Mouse (Mus musculus) embryo, embryonic 11 days (tissue): ENCODE measurements around the gene Grwd1.
"Not testable (repeated sequence)": the region's sequence is repeated elsewhere in the genome, so short reads cannot be mapped to it uniquely, and the experiment has no call there.

Source experiments
- DNase-seq: peaks from one replicate; pipeline ENCODE4 v3.0.0-alpha.2; 2015

Gene Grwd1

DNA sequence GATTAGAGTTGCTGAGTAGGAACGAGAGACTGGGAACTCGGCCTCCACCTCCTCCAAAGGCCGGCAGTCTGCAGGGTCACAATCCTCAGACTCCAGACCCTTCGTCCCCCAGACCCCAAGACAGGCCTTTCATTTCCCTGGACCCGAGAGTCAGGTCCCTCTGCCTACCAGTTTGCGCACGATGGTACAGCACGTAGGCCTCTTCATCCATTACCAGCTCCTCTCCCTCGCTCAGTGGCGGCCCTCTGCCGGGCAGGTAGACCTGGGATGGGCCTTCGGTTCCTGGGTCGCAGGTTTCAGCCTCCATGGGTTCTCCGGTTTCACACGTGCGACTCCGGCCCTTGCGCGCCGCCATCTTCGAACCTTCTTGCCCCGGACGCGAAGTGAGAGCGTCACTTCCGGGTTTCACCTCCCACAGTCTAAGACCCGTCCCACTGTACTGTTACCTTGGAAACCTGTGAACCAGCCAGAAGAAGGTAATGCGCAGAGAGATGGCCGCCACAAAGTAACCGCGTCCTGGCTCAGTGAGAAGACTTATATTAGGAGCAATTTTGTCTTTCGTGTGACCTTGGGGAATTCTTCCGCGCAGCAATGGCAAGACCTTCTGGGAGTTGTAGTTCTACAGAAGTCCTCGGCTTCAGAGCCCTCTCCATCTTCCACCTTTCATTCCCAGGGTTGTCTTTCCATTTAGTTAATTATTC is at the start of gene Grwd1:
TSS of gene Grwd1 (minus strand) at position 518 of the 701 bp plus-strand sequence.
- peak; percentile 95 for DNase-seq

DNA sequence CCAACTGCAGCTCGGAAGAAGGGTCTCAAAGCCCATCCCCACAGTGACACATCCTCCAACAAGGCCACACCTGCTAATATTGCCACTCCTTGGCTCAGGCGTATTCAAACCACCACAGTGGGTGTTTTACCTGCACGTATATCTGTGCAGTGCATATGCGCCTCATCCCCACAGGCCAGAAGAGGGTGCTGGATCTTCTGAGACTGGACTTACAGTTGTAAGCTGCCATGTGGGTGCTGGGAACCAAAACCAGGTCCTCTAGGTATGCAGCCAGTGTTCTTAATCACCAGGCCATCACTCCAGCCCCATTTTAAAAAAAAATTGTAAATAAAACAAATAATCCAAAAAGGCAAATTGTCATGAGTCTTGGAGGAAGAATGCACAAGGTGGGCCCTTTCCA is 49.8 kb upstream of the Grwd1 start:
- DNase-seq: no peak

DNA sequence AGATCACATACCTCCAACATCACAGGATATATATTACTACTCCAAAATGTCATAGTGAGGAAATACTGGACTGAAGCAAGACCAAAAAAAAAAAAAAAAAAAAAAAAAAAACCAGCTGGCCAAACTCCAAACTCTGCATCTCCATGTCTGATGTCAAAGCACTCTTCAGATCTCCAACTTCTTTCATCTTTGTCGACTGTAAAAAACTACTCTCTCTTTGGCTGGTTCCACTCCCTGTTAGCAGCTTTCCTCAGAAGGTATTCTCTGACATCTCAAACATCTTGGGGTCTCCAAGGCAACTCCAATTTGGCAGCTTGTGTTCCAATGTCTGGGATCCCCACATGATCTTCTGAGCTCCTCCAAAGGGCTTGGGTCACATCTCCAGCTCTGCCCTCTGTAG is 47.5 kb upstream of the Grwd1 start, which contains the start of gene Grin2d:
TSS of gene Grin2d (minus strand) at position 101 of the 400 bp plus-strand sequence.
- DNase-seq: not testable (repeated sequence)

DNA sequence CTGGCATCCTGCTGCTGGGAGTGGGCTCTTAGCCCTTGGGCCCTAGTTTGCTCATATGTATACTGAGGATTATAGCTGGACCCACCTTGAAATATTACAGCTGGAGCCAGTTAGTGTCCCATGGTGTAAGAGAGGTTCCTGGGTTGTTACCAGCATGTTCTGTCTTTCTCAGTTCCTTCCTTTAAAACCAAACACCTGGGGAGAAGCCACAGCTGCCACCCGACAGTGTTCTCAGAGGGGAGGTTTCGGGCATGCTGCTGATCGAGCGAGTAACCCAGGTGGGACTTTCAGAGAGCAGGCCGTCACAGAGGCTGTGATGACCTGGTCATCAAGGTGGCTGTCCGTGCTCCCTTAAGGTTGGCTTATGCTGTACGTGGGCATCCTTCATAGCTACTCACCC is 46.2 kb upstream of the Grwd1 start:
- DNase-seq: no peak

DNA sequence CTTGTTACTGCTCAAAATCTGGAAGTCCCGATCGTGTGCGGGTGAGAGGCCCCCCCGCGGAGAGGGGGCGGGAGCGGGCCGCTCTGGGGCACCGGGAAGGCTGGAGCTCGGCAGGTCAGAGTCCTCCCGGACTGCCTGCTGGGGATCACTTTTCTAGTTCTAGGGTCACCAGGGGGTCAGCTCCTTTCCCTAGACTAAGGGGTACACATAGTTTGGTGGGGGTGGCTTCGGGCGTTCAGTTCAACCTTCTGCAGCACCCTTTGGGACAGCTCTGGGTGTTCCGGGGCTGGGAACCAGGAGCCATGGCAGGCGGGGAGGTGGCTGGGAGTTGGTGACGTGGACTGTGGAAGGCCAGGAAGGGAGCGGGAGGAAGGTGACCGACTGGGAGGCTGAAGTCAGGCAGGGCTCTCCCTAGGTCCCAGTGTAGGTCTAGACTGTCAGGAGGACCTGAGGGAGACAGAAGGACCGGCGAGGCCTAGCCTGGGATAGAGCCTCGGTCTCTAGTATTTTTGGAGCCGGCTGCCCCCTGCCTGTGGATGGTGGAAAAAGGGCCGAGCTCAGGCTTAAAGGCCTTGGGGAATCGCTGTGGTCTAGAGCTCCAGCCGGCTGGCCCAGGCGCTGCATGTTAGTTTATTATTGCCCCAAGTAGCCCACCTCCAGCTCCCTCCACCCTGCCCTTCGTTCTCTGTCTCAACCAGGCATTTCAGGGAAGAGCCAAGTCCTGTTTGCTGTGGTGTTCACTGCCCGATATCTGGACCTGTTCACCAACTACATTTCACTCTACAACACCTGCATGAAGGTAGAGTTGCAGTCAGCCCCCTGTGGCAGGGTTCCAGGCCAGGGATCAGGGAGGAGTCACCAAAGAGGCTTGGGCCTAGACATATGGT is 42.6 kb upstream of the Grwd1 start:
- peak; percentile 71 for DNase-seq

DNA sequence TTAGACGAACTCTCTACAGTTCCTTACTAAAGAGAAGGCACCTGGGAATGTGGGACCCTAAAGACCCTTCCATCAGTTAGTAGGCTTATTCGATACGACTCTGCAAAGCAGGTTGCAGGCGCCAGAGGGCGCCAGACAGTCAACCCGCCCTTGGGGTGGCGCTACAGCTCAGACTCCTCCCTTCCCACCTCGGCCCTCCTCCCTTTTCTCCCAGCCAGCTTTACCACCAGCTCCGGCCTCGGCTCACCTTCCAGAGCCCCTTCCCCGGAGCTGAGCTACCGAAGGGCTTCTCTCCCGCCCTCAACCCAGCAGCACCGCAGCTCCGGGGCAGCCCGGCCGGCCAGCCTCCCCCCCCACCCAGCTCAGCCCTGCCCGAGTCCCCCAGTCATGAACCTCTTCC is 41.9 kb upstream of the Grwd1 start, which contains the start of gene Kdelr1:
TSS of gene Kdelr1 (plus strand) at position 149 of the 400 bp plus-strand sequence.
- peak; percentile 93 for DNase-seq

DNA sequence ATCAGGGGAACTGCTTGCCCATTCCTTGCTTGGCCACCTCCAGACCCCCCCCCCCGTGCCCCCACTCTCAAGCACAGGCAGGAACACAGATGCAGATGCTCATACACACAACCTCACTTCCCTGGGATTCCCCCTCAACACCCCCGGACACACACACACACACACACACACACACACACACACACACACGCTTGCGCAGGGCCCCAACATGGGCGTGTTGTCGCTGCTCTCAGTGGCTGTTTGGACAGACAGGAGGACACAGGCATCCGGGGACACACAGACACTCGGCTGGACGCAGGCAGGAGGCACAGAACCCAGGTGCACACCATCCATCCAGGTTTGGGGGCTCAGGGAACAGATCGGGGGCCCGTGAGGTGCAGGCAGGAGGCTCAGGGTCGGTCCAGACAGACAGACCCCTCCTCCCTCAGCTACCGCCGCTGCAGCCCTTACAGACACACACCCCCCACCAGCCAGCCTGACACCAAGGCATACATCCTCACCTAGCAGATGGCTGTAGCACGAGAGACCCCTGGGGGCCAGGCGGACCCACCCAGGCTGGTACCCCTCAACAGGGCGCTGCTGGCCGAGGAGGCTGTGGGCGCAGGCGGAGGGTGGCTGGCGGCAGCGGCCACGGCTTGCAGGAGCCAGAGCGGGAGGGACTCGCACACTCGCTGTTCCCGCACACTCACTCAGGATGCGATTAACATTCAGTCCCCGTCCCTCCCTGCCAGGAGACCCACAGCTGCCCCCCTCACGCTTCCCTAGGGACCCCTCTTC is 39.7 kb upstream of the Grwd1 start:
- DNase-seq: peak; percentile 45

DNA sequence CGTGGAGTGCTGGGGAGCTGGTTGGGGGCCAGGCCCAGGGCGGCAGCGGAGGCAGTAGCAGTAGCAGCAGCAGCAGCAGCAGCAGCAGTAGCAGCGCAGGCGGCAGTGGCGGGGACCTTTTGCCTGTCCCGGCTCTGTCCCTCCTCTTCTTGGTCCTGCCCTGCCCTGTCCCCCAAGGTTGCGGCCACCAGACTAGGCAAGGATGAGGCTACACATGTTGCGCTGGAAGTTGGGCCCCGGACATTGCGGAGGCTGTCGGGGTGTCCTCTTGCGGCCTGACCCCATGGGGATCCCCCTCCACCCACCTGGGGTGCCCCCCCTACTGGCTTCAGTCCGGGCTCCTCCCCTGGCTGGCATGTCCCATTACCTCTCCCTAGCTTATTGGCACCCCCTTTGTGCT is 39.0 kb upstream of the Grwd1 start:
- DNase-seq: no peak

DNA sequence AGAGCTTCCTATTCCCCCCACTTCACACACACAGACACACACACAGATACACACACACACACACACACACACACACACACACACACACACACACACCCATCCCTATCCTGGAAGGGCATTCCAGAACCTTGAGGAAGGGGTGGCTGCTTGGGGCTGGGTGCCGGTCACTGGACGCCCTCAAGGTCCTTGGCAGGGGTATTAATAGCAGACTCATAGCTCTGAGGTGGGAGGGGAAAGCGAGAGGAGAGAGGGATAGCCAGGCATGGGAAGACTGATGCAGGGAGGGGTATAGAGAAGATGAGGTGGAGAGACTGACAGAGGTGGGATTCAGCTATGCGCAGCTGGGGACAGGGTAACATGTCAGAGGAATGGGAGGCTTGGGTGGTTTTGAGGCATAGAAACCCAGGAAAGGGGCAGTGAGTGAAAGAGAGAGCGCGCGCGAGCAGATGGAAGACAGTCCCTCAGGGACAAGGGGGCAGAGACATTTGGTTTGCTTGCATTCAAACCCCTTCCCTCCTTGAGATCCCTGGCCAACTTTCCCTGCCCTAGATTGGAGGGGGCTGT is 38.4 kb upstream of the Grwd1 start:
- no peak for DNase-seq

DNA sequence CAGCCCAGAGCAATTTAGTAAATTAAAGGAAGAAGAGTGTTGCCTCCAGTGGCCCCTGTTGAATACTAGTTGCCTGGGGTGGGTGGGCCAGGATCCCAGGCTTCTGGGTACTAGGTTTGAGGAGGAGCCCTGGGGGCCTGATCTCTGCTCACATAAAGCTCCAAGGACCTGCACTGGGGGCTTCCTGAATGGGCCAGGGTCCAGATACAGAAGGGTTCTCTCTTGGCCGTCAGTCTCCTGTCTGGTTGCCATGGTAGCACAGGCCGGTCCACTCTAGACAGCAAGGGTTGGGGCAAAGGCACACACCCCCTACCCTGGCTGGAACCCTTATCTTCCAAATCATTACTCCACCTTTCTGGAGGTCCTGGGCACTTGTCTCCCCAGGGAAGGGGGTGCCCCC is 37.1 kb upstream of the Grwd1 start:
- DNase-seq: no peak

DNA sequence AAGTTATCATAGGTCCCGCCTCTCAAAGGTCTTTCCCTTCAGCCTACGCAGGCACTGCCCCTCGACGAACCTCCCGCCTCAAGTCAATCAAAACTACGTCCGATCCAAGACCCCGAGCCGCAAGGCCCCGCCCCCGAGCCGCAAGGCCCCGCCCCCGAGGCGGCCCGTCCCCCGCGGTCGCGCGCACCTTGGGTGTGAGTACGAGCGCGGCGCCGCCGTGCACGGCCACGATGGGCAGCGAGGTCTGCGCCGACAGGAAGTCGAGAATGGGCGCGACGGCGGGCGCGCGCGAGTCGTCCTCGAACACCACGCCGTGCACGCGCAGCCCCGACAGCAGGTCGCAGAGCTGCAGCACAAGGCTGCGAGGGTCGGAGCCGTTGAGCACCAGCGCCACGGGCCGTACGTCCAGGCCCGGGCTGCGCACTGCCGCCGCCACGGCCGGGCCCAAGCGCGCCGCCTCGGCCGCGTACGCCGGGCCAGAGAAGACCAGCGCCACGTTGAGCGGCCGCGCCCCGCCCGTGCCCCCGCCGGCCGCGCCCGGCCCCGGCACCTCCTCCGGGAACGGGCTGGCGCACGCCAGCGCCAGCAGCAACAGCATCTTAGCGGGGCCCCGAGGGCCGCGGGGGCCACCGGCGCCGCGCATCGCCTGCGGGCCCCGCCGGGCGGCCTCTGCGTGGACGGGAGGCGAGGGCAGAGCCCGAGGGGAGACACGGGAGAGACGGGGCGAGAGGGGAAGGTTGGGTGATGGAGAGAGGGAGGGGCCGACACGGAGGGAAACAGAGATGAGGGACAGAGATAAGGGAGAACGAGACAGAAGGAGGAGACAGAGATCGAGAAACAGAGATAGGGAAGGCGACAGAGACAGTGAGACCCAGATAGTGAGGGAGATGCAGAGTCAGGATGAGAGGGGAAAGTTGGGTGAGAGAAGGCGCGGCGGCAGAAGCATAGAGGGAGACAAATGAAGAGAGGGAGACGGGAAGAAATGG is 35.5 kb upstream of the Grwd1 start:
- peak; percentile 97 for DNase-seq

DNA sequence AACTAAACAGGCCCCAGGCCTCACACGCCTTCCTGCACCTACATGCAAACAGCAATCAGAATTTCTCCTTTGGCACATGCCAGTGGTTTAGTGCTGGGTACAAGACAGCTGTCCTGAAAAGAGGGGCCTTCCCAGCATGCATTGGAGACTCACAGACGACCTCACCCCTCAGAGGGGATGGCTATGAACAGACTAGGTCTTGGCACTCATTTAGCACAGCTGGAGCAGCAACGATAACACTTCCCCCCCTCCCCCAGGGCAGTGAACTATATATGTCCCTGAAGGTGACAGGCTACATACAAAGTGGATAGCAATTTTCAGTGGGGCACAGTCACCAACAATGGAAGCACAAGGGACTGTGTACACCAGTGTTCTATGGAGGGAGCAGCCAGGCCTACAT is 33.7 kb upstream of the Grwd1 start:
- DNase-seq: no peak

DNA sequence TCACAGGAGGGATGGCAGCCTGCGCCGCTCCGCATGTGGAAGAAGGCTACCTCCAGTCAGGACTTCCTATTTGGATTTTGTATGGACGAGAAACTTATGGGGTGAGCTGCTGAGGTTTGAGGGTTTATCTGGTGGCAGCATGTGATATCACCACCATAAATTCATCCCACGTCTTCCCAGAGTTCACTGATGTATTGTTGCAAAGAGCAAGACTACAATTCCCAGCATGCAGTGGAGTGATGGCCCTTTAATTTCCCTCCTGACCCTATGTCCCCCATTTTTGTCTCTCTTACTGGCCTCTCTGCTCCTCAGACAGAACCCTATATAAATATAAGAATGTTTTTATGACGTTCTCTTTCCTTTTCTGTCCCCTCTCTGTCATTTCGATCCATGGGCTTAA is 32.1 kb upstream of the Grwd1 start:
- no peak for DNase-seq

DNA sequence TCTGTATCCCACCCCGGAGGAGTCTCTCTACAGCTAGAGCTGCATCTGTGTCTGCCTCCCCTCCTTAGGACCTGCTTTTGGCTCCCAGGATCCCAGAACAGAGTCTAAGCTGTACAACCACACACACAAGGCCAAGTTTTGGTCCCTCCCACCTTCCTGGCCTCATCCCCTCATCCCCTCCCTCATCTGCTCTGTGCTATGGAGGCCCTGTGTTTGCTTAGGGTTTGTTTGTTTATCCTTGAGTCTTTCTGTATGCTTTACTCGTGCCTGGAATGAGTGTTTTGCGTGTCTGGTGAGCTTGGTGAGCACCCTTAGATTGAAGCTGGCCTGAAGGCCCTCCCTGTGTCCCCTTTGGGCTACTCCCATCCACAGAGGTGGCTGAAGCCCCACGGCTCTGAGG is 28.3 kb upstream of the Grwd1 start:
- DNase-seq: no peak

DNA sequence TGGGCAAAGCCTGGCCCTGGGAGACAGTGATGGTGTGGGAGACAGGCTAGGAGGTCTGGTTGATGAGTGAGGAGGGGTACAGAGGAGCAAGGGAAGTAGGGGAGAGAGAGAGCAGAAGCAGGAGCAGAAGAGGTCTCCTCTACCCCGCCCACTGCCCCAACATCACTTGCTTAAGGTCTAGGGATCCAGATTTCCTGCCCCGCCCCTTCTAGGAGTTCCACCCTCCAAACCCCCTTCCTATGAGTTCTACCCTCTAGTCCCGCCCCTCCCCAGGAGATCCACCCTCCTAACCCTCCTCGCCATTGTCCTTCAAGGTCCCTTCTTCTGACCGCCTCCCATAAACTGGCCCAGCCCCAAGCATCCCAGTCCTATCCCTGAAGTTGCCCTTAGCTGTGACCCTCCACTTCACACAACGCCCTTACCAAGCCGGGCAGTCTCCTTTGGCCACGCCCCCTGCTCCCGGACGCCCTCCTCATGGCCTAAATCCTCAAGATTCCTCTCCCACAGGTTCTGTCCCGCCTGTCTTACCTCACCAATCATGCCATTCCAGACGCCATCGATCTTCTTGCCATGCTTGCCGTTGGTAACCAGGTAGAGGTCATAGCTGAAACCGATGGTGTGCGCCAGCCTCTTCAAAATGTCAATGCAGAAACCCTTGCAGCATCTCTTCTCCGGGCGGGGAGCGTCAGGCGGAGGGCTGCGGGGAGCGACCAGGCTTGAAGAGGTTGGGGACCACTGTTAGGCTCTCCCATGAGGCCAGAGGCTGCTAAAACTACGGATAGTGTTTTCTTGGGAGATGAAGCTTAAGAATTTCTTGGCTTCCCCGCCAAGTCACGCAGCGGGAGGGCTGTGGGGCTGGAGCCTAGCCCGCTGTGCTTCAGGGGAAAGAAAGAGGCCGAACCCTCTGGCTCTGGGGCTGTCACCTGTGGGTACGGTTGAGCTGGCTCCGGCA is 26.5 kb upstream of the Grwd1 start:
- DNase-seq: peak; percentile 57

DNA sequence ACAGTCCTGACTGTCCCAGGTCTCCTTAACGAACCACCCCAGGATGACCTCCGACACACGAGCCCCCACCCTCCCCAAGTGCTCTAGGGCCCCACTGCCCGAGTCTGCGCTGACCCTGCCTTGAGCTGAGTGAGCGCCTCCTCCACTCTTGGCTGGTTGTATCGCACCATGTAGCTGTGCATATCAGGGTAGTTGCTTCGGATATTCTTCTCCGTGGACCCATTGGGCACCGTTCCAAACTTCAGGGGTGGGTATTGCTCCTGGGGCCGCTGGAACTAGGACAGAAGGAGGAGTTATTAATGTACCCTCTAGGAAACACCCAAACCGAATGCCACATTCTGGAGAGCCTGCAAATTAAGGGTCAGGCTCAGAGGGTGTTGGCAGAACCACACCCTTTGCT is 22.3 kb upstream of the Grwd1 start:
- no peak for DNase-seq

DNA sequence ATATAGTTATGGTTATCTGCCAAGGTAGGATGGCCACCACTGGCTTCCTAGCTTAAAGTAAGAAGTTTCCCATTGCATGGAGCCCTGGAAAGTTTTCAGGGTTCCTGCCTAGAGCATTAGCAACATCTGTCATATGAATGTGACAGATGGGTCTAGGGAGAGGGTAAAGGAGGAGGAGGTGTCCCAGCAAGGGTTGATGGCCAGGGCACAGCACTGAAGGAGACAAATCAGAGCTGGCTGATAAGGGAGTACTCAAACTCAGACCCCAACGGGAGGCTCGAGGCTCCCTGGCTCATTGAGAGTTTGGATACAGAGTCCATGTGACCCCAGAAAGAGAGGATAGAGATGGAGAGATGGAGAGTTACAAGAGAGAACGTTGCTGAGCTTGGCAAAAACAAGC is 19.9 kb upstream of the Grwd1 start:
- DNase-seq: no peak

DNA sequence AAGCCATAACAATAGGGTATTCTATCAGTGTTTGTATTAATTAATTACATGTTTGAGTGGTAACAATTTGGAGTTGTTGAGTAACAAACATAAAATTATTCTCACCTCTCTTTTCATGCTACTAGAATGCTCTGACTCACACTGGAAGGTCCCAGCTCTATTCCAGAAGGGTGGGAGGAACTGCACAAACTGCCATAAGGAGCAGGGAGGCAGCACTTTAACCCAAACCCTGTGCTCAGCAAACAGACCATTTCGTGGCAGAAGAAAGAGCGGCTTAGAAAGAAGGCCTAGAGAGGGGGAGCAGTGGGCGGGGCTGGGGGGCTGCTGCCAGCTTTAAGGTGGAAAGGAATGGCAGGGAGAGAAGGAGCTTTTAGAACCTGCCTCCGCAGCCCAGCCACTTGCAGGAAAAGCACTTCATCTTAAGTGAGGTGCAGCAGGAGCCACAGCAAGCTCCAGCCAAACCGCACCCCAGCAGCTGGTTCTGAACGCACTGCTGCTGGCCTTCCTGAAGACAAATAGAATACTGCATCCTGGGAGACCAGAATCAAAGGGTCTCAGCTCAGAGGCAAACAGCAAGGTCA is 17.8 kb upstream of the Grwd1 start:
- DNase-seq: no peak

DNA sequence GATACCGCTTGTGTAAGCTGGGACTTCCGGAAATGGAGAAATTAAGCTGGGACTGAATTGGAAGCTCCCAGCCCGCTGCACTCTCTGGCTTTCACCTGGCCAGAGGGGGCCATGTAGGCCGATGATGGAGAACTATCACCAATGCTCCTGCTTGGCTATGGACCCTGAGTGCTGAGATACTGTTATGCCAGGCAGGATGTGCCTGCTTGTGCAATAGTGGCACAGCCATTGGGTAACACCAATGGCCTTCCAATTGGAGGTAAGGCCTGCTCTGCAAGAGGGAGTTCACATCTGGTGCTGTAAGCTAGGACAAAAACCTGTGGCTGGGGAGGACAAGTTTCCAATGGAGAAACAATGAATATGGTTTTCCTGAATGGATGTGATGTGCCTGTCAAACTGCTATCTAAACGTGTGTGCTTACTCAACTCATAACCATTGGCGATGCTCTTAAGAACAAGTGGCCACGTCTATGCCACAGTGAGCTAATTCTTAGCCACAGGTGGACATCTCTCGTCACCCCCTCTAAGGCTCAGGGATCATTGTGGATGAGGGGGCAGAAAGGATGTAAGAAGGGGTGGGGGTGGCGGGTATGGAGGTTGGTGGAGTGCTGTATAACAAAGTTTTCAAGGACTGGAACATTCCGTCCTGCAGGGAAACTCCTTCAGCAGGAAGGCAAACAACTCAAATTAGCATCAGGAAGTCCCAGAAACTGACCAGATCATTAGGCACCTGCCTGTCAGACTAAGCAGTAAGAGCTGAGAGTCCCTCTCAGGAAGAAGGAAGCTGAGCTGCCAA is 12.4 kb upstream of the Grwd1 start:
- DNase-seq: no peak
